Mouse (Mus musculus) ES-E14 (cell line): Measurements from ENCODE around the gene Copb1. TPM values are rescaled to one million over a fixed set of nuclear protein-coding genes. Genes with fewer than 3 reads are reported as not detected.
"Not testable (repeated sequence)": the region's sequence is repeated elsewhere in the genome, so short reads cannot be mapped to it uniquely, and the experiment has no call there.

Source experiments
- DNase-seq: peaks from one replicate; pipeline ENCODE4 v3.0.0-alpha.2; 2013; ENCODE audit warnings: low read depth, low spot score
- H3K27ac ChIP-seq: 2 replicates; pipeline ENCODE4 v1.5.1; 2012; ENCODE audit warnings: low read depth, mild to moderate bottlenecking, low read length, moderate library complexity, mixed read lengths; ENCODE audit not compliant: poor library complexity, insufficient read depth, severe bottlenecking
- H3K36me3 ChIP-seq: 2 replicates; pipeline ENCODE4 v1.6.1; 2012; ENCODE audit warnings: mild to moderate bottlenecking, low read length, moderate library complexity, mixed read lengths; ENCODE audit not compliant: control insufficient read depth, poor library complexity, insufficient read depth, severe bottlenecking
- H3K4me1 ChIP-seq, 2 experiments: fragments of 150-350 bp in 1 of 2; sonication (generic) in 1 of 2; 2 replicates each; pipeline ENCODE4 v1.6.1; 2012; ENCODE audit warnings: low read length in 2 of 2, mild to moderate bottlenecking in 1 of 2, mixed read lengths in 1 of 2; ENCODE audit not compliant: control insufficient read depth in 2 of 2, insufficient read depth in 2 of 2, poor library complexity in 1 of 2
- H3K4me3 ChIP-seq, 2 experiments: fragments of 150-350 bp in 1 of 2; sonication (generic) in 1 of 2; 2 replicates each; pipeline ENCODE4 v1.5.1; 2012; ENCODE audit warnings: low read length in 2 of 2, low read depth in 1 of 2, mild to moderate bottlenecking in 1 of 2, mixed read lengths in 1 of 2; ENCODE audit not compliant: insufficient read depth in 1 of 2, poor library complexity in 1 of 2, severe bottlenecking in 1 of 2
- H3K9ac ChIP-seq: 2 replicates; pipeline ENCODE4 v1.6.1; 2012; ENCODE audit warnings: low read depth, mild to moderate bottlenecking, low read length, mixed read lengths; ENCODE audit not compliant: poor library complexity, insufficient read depth, severe bottlenecking
- H3K9me3 ChIP-seq: fragments of 150-350 bp; sonication (generic); 2 replicates; pipeline ENCODE4 v1.6.1; 2012; ENCODE audit warnings: low read depth, mild to moderate bottlenecking, low read length; ENCODE audit not compliant: control insufficient read depth, insufficient read depth
- CHD2 ChIP-seq: IDR thresholded peaks from 2 replicates; pipeline ENCODE4 v1.6.1; 2014; ENCODE audit warnings: mild to moderate bottlenecking, low read depth, low read length, inconsistent platforms
- HCFC1 ChIP-seq: IDR thresholded peaks from 2 replicates; pipeline ENCODE4 v1.6.1; 2012; ENCODE audit warnings: low read length, inconsistent platforms, borderline replicate concordance; ENCODE audit not compliant: insufficient read depth
- MAFK ChIP-seq: IDR thresholded peaks from 2 replicates; pipeline ENCODE4 v1.6.1; 2014; ENCODE audit warnings: mild to moderate bottlenecking, low read depth, low read length, inconsistent platforms; ENCODE audit not compliant: insufficient read depth
- ZC3H11A ChIP-seq: IDR thresholded peaks from 2 replicates; pipeline ENCODE4 v1.6.1; 2012; ENCODE audit warnings: low read depth, mild to moderate bottlenecking, inconsistent platforms, low read length, borderline replicate concordance
- ZNF384 ChIP-seq: IDR thresholded peaks from 2 replicates; pipeline ENCODE4 v1.6.1; 2012; ENCODE audit warnings: low read depth, low read length, inconsistent platforms
- in situ Hi-C, 2 experiments: fragments of 600-800 bp; cut with MboI; formaldehyde crosslinking; loops; one replicate each; pipeline ENCODE4 v1.15.1; 2025; ENCODE audit warnings: low sequenced_read_pairs in 2 of 2, inconsistent platforms in 1 of 2; ENCODE audit not compliant: unreplicated experiment in 2 of 2
- total RNA-seq: library from RNA; depleted of rRNA; stranded (reverse); fragments of 300-350 nt; gene quantifications from 2 replicates; pipeline ENCODE4 v1.2.3, GENCODE M21; 2012

Gene Copb1
- total RNA-seq, 1 experiment: 59.1 TPM

DNA sequence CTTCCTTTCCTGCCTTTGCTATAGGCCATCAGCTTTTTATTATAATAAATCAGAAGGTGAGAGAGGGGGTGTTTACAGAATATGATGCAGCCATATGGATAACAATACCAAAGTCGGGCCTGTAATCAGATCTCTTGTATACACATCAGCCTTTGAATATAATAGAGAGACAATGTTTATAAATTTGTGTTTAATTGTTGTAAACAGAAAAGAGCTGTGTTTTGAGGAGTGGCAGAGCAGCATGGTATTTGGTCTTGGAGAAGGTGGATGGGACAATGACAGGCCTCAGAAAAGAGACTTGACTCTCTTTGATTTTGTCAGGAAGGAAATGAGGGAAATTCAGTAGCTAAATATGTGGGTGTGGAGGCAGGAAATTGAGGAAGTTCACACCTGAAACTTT lies 56.3 kb downstream of the Copb1 start:
- TF ChIP-seq HCFC1: no peak
- no peak for TF ChIP-seq CHD2
- no peak for TF ChIP-seq ZC3H11A
- no peak for TF ChIP-seq MAFK
- TF ChIP-seq ZNF384: no peak
- in situ Hi-C loops: loop anchor here in 1 of 2 experiments (10.0 kb wide), 1 partner anchor 133 kb away; no protein-coding TSS in a partner anchor
- Histone ChIP-seq H3K27ac (no peak overlapping the region), H3K4me1 (no peaks in the 10 kb centered on the region), H3K9ac (no peak overlapping the region), H3K36me3 (no peaks in the 10 kb centered on the region), H3K9me3 (no peaks in the 10 kb centered on the region), H3K4me3 (no peak overlapping the region)
- DNase-seq: no peak

DNA sequence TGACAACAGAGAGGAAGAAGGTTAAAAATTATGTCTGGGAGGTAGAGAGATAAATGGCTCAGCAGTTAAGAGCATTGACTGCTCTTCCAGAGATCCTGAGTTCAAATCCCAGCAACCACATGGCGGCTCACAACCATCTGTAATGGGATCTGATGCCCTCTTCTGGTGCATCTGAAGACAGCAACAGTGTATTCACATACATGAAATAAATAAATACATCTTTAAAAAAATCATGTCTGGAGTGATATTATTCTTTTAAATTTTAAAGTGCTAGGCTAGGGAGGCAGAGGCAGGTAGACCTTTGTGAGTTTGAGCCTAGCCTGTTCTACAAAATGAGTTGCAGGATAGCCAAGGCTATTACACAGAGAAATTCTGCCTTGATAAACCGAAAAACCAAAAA lies 57.9 kb downstream of the Copb1 start:
- not testable (repeated sequence) for H3K4me1 ChIP-seq, H3K4me3 ChIP-seq, H3K27ac ChIP-seq, DNase-seq, H3K36me3 ChIP-seq, H3K9me3 ChIP-seq, H3K9ac ChIP-seq
- in situ Hi-C loops: loop anchor here in 1 of 2 experiments (10.0 kb wide), 1 partner anchor 132 kb away; no protein-coding TSS in a partner anchor

DNA sequence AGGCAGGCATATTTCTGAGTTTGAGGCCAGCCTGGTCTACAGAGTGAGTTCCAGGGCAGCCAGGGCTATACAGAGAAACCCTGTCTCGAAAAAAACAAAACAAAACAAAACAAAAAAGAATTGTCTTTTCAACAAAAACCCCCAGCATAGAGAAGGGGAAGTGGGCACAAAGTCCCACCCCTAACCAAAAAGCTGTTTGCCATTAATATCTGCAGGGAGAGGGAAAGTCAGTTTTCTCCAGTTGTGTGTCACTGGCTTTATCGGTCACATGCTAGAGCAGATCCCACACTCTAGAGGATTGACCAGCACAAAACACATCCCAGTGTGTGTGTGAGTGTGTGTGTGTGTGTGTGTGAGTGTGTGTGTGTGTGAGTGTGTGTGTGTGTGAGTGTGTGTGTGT lies 59.7 kb downstream of the Copb1 start:
- H3K4me3 ChIP-seq, H3K9ac ChIP-seq, DNase-seq, H3K27ac ChIP-seq, H3K36me3 ChIP-seq, H3K4me1 ChIP-seq, H3K9me3 ChIP-seq: not testable (repeated sequence)
- in situ Hi-C loops: loop anchor here in 1 of 2 experiments (10.0 kb wide), 1 partner anchor 130 kb away; no protein-coding TSS in a partner anchor

DNA sequence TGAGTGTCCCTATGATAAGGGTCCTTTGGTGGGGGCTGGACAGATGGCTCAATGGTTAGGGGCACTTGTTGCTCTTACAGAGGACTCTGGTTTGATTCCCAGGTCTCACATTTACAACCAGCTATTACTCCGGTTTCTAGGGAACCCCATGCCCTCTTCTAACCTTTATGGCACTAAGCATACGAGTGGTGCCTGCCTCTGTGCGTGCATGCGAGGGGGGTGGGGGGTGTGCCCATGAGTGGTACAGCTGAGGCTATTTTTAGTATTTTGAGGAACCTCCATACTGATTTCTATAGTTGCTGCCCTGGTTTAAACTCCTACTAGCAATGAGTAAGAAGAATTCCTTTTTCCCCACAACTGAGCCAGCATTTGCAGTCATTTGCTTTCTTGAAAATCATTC lies 60.3 kb downstream of the Copb1 start:
- no peak overlapping the region for H3K4me3 ChIP-seq
- DNase-seq: no peak
- TF ChIP-seq HCFC1: no peak
- no peak for TF ChIP-seq MAFK
- no peak for TF ChIP-seq CHD2
- no peak for TF ChIP-seq ZC3H11A
- no peak for TF ChIP-seq ZNF384
- H3K27ac ChIP-seq: no peak overlapping the region
- H3K9ac ChIP-seq: no peak overlapping the region
- in situ Hi-C loops: loop anchor here in 1 of 2 experiments (10.0 kb wide), 1 partner anchor 129 kb away; no protein-coding TSS in a partner anchor
- no peaks in the 10 kb centered on the region for H3K9me3 ChIP-seq
- H3K4me1 ChIP-seq: peaks cover 0 to 2% of the 10 kb centered on the region in 2 experiments; a peak in 2 of 4 replicates
- H3K36me3 ChIP-seq: no peaks in the 10 kb centered on the region

DNA sequence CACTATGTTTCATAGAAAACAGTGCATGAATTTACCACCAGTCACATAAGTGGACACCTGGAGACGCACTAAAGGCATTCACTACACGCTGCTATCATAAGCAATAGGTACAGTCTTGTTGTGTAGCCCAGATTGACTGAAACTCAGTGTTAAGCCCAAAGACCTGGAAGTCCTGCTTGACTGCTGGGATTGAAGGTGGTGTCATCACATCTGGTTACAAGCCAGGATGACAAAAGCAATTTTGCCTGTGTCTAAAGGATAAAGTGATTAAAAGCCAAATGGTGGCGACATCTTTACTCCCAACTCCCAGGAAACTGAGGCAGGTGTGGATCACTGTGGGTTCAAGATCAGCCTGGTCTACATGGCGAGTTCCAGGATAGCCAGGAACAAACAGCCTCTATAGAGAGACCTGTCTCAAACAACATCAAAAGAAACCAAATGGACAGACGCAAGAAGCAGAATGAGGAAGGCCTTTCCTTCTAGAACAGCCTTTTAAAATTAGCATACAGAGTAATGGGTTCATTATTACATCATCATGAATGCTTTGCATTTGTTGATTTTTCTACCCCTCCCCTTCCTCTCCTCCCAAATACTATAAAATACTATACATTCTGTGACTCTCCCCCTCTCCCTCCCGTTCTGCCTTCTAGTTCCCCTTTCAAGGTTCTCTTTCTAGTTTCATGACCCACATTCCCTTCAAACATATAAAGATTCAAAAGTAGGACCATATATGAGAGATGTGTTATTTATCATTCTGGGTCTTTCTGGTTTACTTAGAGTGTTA lies 61.0 kb downstream of the Copb1 start:
- in situ Hi-C loops: loop anchor here in 1 of 2 experiments (10.0 kb wide), 1 partner anchor 129 kb away; no protein-coding TSS in a partner anchor
- Histone ChIP-seq H3K4me3 (no peak overlapping the region), H3K9me3 (no peaks in the 10 kb centered on the region), H3K4me1 (peaks cover 0 to 2% of the 10 kb centered on the region in 2 experiments; a peak in 2 of 4 replicates), H3K9ac (no peak overlapping the region), H3K36me3 (no peaks in the 10 kb centered on the region), H3K27ac (no peak overlapping the region)
- no peak for DNase-seq
- TF ChIP-seq CHD2: no peak
- no peak for TF ChIP-seq ZNF384
